Mouse (Mus musculus) lung, postnatal 0 days (tissue): ENCODE measurements around the gene Nhp2. TPM values are rescaled to one million over a fixed set of nuclear protein-coding genes. Genes with fewer than 3 reads are reported as not detected.

Source experiments
- ATAC-seq: fragments of 200-750 bp; cut with Nextera tagmentation; 2 replicates; pipeline ENCODE4 v1.8.0; 2017; ENCODE audit warnings: moderate library complexity
- DNase-seq: peaks from one replicate; pipeline ENCODE4 v3.0.0-alpha.2; 2016; ENCODE audit warnings: low spot score
- H3K27ac ChIP-seq: fragments of 300-500 bp; sonication (generic); 2 replicates; pipeline ENCODE4 v1.5.1; 2014; ENCODE audit warnings: antibody characterized with exemption, mild to moderate bottlenecking, low read length, mixed read lengths
- H3K27me3 ChIP-seq: fragments of 300-500 bp; sonication (generic); replicated peaks from 2 replicates; pipeline ENCODE4 v1.6.1; 2014; ENCODE audit warnings: low read length, mixed read lengths; ENCODE audit not compliant: insufficient read depth
- H3K36me3 ChIP-seq: fragments of 300-500 bp; sonication (generic); 2 replicates; pipeline ENCODE4 v1.6.1; 2014; ENCODE audit warnings: low read length, mixed read lengths; ENCODE audit not compliant: insufficient read depth
- H3K4me1 ChIP-seq: fragments of 300-500 bp; sonication (generic); 2 replicates; pipeline ENCODE4 v1.6.1; 2014; ENCODE audit warnings: antibody characterized with exemption, low read depth, low read length, mixed read lengths; ENCODE audit not compliant: insufficient read depth
- H3K4me2 ChIP-seq: fragments of 300-500 bp; sonication (generic); replicated peaks from 2 replicates; pipeline ENCODE4 v1.6.1; 2014; ENCODE audit warnings: low read depth, mild to moderate bottlenecking, low read length, moderate library complexity, mixed read lengths
- H3K4me3 ChIP-seq: fragments of 300-500 bp; sonication (generic); 2 replicates; pipeline ENCODE4 v1.5.1; 2014; ENCODE audit warnings: low read depth, low read length
- H3K9ac ChIP-seq: fragments of 300-500 bp; sonication (generic); replicated peaks from 2 replicates; pipeline ENCODE4 v1.6.1; 2014; ENCODE audit warnings: low read depth, mild to moderate bottlenecking
- H3K9me3 ChIP-seq: fragments of 300-500 bp; sonication (generic); 2 replicates; pipeline ENCODE4 v1.6.1; 2016; ENCODE audit warnings: low read length, mixed read lengths
- CTCF ChIP-seq: IDR thresholded peaks from 2 replicates; pipeline ENCODE4 v1.5.1; 2016; ENCODE audit warnings: antibody characterized with exemption, mild to moderate bottlenecking
- EP300 ChIP-seq: IDR thresholded peaks from 2 replicates; pipeline ENCODE4 v1.6.1; 2016; ENCODE audit warnings: antibody characterized with exemption, mild to moderate bottlenecking, control low read depth
- WGBS: fragments of 180-500 bp; shearing (Covaris S2); extraction: QIAGEN DNeasy Blood & Tissue Kit; methylation state at CpG from one replicate; pipeline ENCODE4 v1.1.7; 2014; 5-methylcytosine and 5-hydroxymethylcytosine counted together
- polyA plus RNA-seq: library from polyadenylated mRNA; unstranded; fragments of >200 nt; fragmentation: Nextera tagmentation; extraction: Ambion mirVana; gene quantifications from 2 replicates; pipeline ENCODE4 v1.2.1, GENCODE M21; 2015

The Nhp2 gene
- polyA plus RNA-seq, 1 experiment from 2014 or later: 67.2 TPM

DNA sequence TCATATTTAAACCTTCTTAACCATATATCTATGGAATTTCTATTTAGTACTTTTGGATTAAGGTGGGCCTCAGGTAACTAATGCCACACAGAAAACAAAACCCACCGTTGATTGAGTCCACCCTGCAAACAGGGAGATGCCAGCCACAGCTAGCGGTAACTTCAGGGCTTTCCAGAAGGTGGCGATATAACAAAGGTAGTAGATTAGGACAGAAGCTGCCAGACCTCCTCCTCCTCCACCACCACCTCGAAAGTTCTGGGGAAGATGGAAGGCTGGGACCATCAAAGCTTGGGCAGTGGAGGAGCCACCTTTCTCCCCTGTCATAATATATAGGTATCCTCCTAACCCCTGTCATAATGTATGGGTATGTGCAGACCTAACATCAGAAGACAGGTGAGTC lies 1.8 kb upstream of the Nhp2 start:
- no peak overlapping the region for H3K4me2 ChIP-seq
- H3K4me1 ChIP-seq: peaks cover 16% of the 10 kb centered on the region
- no peaks in the 10 kb centered on the region for H3K9me3 ChIP-seq
- WGBS: 3% methylated on average over 4 of the region's 4 CpGs
- H3K27ac ChIP-seq: no peak overlapping the region
- no peak for TF ChIP-seq EP300
- peak; percentile 91 for TF ChIP-seq CTCF
- ATAC-seq: no peak
- H3K27me3 ChIP-seq: no peaks in the 10 kb centered on the region
- DNase-seq: peak; percentile 89
- H3K9ac ChIP-seq: no peak overlapping the region
- H3K36me3 ChIP-seq: 0 out of 2 replicates have a peak, but pooled peaks cover 2% of the 10 kb centered on the region
- H3K4me3 ChIP-seq: no peak overlapping the region

DNA sequence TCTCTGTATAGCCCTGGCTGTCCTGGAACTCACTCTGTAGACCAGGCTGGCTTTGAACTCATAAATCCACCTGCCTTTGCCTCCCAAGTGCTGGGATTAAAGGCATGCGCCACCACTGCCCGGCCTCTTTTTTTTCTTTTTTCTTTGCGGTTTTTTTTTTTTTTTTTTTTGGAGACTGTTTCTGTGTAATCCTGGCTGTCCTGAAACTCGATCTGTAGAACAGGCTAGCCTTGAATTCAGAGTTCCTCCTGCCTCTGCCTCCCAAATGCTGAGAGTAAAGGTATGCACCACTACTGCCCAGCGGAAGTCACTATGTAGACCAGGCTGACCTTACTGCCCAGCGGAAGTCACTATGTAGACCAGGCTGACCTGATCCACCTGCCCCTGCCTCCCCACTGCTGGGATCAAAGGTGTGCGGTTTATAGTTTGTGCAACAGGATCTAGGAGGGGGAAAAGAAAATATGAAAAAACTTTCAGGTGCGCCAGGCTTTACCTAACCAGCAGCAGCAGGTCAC lies 584 bp upstream of the Nhp2 start:
- Histone ChIP-seq H3K4me2 (peak overlapping the region; percentile 74), H3K27me3 (no peaks in the 10 kb centered on the region), H3K9ac (no peak overlapping the region), H3K36me3 (peaks cover 14% of the 10 kb centered on the region), H3K4me1 (peaks cover 16% of the 10 kb centered on the region), H3K9me3 (no peaks in the 10 kb centered on the region), H3K4me3 (peak overlapping the region; percentile 50; the same call in 1 of the 2 replicates), H3K27ac (no peak overlapping the region)
- WGBS: 45% methylated on average over 8 of the region's 8 CpGs
- ATAC-seq: no peak; the same call in 1 of the 2 replicates
- no peak for DNase-seq
- no peak for TF ChIP-seq EP300
- TF ChIP-seq CTCF: no peak

DNA sequence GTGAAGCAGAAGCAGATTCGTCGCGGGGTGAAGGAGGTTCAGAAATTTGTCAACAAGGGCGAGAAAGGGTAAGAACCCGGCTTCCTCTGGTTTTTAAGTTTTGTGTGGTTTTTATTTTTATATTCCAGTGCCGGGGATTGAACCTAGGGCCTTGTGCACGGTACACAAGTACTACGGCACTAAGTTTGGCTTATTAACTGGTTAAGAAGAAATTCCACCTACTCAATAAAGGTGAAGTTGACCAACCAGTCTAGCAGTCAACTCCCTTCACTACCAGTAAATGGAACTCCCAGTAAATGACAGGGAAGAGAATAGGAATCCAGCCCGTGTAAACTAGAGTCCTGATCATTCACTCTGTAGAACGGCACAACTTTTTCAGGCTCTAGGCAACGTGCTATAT lies 549 bp downstream of the Nhp2 start:
- H3K4me2 ChIP-seq: peak overlapping the region; percentile 74
- TF ChIP-seq EP300 (no peak), CTCF (no peak)
- peak overlapping the region; percentile 50 for H3K4me3 ChIP-seq
- H3K36me3 ChIP-seq: peaks cover 25% of the 10 kb centered on the region
- H3K9ac ChIP-seq: peak overlapping the region; percentile 46
- H3K9me3 ChIP-seq: no peaks in the 10 kb centered on the region
- no peak for DNase-seq
- peak overlapping the region; percentile 7 for H3K27ac ChIP-seq
- ATAC-seq: no peak
- peaks cover 7% of the 10 kb centered on the region for H3K4me1 ChIP-seq
- 1% methylated on average over 11 of the region's 11 CpGs for WGBS
- H3K27me3 ChIP-seq: no peaks in the 10 kb centered on the region

DNA sequence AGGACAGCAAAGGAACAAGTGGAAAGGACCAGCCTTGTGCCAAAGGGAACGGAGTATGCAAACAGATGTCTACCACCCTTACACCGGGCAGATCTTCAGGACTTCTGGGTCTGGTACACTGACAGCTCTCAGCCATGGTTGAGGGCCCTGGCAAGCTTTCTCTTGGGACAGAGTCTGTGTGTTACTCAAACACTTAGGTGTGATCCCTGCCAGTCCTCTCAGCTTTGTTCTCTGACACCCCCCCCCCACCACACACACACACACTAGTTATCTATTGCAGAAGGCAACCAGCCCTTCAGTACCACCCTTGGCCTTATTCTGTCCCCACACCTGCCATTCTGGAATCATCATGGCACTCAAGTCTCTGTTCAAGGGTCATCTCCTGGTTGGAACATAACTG lies 2.2 kb downstream of the Nhp2 start:
- DNase-seq: no peak
- no peak overlapping the region for H3K4me3 ChIP-seq
- H3K4me2 ChIP-seq: no peak overlapping the region
- WGBS: 89% methylated on average over 2 of the region's 2 CpGs
- H3K27ac ChIP-seq: no peak overlapping the region
- H3K9ac ChIP-seq: no peak overlapping the region
- H3K9me3 ChIP-seq: no peaks in the 10 kb centered on the region
- no peaks in the 10 kb centered on the region for H3K27me3 ChIP-seq
- no peak for TF ChIP-seq CTCF
- TF ChIP-seq EP300: no peak
- H3K36me3 ChIP-seq: peaks cover 33% of the 10 kb centered on the region
- no peak for ATAC-seq
- peaks cover 7% of the 10 kb centered on the region for H3K4me1 ChIP-seq

DNA sequence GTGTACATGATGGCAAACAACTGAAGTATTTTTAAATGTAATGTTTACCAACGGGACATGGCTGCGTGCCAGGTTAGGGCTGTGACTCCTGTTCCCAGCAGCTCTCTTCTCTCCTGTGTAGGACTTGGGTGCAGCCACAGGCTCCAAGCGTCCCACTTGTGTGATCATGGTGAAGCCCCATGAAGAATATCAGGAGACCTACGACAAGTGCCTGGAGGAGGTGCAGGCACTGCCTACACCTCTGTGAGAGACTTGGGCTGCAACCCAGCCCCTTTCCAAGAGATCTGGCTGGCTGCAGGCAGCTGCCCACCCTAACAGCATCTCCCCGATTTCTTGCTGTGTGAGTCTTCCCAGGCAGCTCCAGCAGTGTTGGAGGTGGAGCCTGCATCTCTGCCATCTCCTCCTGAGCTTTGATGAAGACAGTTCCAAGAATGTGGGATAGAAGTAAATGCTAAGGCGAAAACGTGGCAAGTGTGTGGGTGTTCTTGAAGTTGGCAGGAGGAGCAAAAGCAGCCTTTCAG lies 3.5 kb downstream of the Nhp2 start:
- Histone ChIP-seq H3K27ac (no peak overlapping the region), H3K9ac (no peak overlapping the region), H3K36me3 (peaks cover 44% of the 10 kb centered on the region), H3K4me2 (no peak overlapping the region), H3K4me3 (no peak overlapping the region), H3K27me3 (no peaks in the 10 kb centered on the region), H3K9me3 (no peaks in the 10 kb centered on the region), H3K4me1 (peaks cover 7% of the 10 kb centered on the region)
- ATAC-seq: no peak
- 76% methylated on average over 7 of the region's 7 CpGs for WGBS
- DNase-seq: no peak
- TF ChIP-seq EP300 (no peak), CTCF (no peak)

DNA sequence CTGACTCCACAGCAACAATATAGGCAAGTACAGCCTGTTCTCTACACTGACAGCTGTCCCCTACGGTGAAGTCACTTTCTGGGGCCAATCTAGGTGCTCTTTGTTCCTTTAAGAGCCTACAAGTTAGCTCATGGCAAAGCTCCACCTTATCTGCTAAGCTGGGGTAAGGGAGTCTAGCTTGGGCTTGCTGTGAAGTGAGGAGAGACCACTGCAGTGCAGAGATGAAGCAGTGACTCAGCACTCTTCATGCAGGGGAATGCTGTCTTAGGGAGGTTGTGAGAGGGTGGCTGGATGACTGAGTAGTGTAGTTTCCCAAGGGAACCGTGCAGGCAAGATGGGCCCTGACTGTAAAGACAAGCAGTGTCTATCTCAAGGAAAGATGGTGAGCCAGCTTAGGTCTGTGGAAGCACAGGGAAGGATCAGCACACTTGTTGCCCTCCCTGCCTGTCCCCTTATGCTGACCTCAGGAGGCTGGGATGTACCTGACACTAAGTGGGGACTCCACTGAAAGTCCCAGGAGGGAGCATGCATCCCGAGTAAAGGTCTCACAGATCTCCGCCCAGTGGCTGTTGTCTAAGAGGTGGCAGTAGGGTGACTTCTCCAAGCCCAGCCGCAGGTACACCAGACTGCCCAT lies 5.8 kb downstream of the Nhp2 start:
- TF ChIP-seq EP300 (no peak), CTCF (no peak)
- 76% methylated on average over 5 of the region's 5 CpGs for whole genome bisulfite sequencing
- peaks cover 44% of the 10 kb centered on the region for H3K36me3 ChIP-seq

More for the DNA sequence above, 5.8 kb downstream of the Nhp2 start:
- no peaks in the 10 kb centered on the region for H3K9me3 ChIP-seq
- peaks cover 4% of the 10 kb centered on the region for H3K4me1 ChIP-seq
- H3K9ac ChIP-seq: no peak overlapping the region
- ATAC-seq: no peak
- DNase-seq: no peak
- H3K4me2 ChIP-seq: no peak overlapping the region
- H3K27ac ChIP-seq: no peak overlapping the region
- no peaks in the 10 kb centered on the region for H3K27me3 ChIP-seq
- H3K4me3 ChIP-seq: no peak overlapping the region
